Mouse (Mus musculus) heart, adult 2 months (tissue): ENCODE measurements at regions not wholly inside any gene's neighbourhood (a gene's known extent, or its start where the extent isn't known, plus 50 kb on each side); places are given as distances from the start of the nearest gene placed in this dataset.
"Not testable (repeated sequence)": the region's sequence is repeated elsewhere in the genome, so short reads cannot be mapped to it uniquely, and the experiment has no call there.

Experiments
- DNase-seq, 2 experiments: peaks; one replicate each; pipeline ENCODE4 v3.0.0; 2021
- H3K27ac ChIP-seq: fragments of 200-600 bp; 2 replicates; pipeline ENCODE4 v1.8.1; 2022
- H3K27me3 ChIP-seq: fragments of 200-500 bp; 2 replicates; pipeline ENCODE4 v1.6.1; 2012; ENCODE audit warnings: mild to moderate bottlenecking, low read length, inconsistent platforms, mixed read lengths; ENCODE audit not compliant: control insufficient read depth, insufficient read depth
- H3K36me3 ChIP-seq: fragments of 200-500 bp; 2 replicates; pipeline ENCODE4 v1.6.1; 2012; ENCODE audit warnings: low read length, inconsistent platforms; ENCODE audit not compliant: control insufficient read depth, insufficient read depth
- H3K4me1 ChIP-seq: fragments of 200-500 bp; 2 replicates; pipeline ENCODE4 v1.6.1; 2011; ENCODE audit warnings: low read length; ENCODE audit not compliant: control insufficient read depth, insufficient read depth
- H3K4me3 ChIP-seq: fragments of 200-600 bp; 2 replicates; pipeline ENCODE4 v1.8.1; 2022
- H3K79me2 ChIP-seq: fragments of 200-500 bp; replicated peaks from 2 replicates; pipeline ENCODE4 v1.6.1; 2012; ENCODE audit warnings: mild to moderate bottlenecking, inconsistent platforms, low read length, moderate library complexity, mixed read lengths; ENCODE audit not compliant: control insufficient read depth, insufficient read depth
- H3K9ac ChIP-seq: fragments of 200-500 bp; 2 replicates; pipeline ENCODE4 v1.6.1; 2012; ENCODE audit warnings: low read depth, mild to moderate bottlenecking, control low read depth, inconsistent platforms, low read length, mixed read lengths
- CTCF ChIP-seq: fragments of 200-600 bp; IDR thresholded peaks from 2 replicates; pipeline ENCODE4 v1.8.1; 2022; ENCODE audit warnings: antibody characterized with exemption, mild to moderate bottlenecking, moderate library complexity
- EP300 ChIP-seq: fragments of 200-500 bp; IDR thresholded peaks from 2 replicates; pipeline ENCODE4 v1.6.1; 2011; ENCODE audit warnings: low read depth, low read length, control low read depth; ENCODE audit not compliant: insufficient read depth
- POLR2A ChIP-seq: fragments of 200-500 bp; IDR thresholded peaks from 2 replicates; pipeline ENCODE4 v1.6.1; 2011; ENCODE audit warnings: mild to moderate bottlenecking, low read depth, low read length, control low read depth; ENCODE audit not compliant: insufficient read depth
- WGBS: fragments of 180-500 bp; shearing (Covaris S2); methylation state at CpG from one replicate; pipeline ENCODE4 v1.1.7; 2018; 5-methylcytosine and 5-hydroxymethylcytosine counted together
- intact Hi-C: fragments of 180-260 bp; cut with DNase I; formaldehyde crosslinking; loops from one replicate; pipeline ENCODE4 v1.15.1; 2025

- intact Hi-C loops: no loop called here
- no peak overlapping the region for H3K4me3 ChIP-seq
- no peaks in the 10 kb centered on the region for H3K36me3 ChIP-seq
- DNase-seq: no peak
- no peak overlapping the region for H3K27ac ChIP-seq
- H3K27me3 ChIP-seq: no peaks in the 10 kb centered on the region
- no peak for TF ChIP-seq EP300
- TF ChIP-seq CTCF: no peak
- TF ChIP-seq POLR2A: no peak
- whole genome bisulfite sequencing: 57% methylated on average over 6 of the region's 6 CpGs
- no peak overlapping the region for H3K9ac ChIP-seq
- no peaks in the 10 kb centered on the region for H3K79me2 ChIP-seq
- H3K4me1 ChIP-seq: no peaks in the 10 kb centered on the region
Measured at GRCm38 (mm10) chr13:20026612-20027011, 63.8 kb upstream of the Elmo1 start.

GRCm38 (mm10) chr13:20016454-20016853 is 73.9 kb upstream of the Elmo1 start:
- 89% methylated on average over 16 of the region's 16 CpGs for WGBS
- intact Hi-C loops, H3K4me3 ChIP-seq, H3K9ac ChIP-seq, H3K36me3 ChIP-seq, H3K27me3 ChIP-seq, DNase-seq, H3K4me1 ChIP-seq, H3K27ac ChIP-seq, H3K79me2 ChIP-seq: not testable (repeated sequence)

DNA sequence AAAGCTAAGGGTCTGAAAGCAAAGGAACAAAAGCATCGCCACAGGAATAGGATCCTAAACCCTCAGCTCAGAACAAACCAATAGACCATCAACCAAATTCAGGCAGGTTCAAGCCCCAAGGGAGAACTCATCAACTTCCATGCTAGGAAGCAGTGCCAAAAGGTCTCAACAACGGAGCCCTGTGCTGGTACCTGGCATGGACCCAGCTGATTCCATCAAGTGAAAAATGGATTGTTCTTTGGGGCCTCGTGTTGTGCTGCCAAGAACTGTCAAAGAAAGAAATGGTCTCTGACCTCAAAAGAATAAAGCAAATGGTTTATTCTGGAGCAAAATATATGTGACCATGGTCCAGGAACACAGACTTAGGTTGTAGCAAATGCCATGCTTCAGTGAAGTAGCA is 77.8 kb upstream of the Elmo1 start:
- no peak for DNase-seq
- WGBS: 30% methylated on average over 3 of the region's 3 CpGs
- Histone ChIP-seq H3K9ac (no peak overlapping the region), H3K4me1 (no peaks in the 10 kb centered on the region), H3K27me3 (no peaks in the 10 kb centered on the region), H3K27ac (no peak overlapping the region), H3K4me3 (no peak overlapping the region), H3K36me3 (no peaks in the 10 kb centered on the region), H3K79me2 (no peaks in the 10 kb centered on the region)
- intact Hi-C loops: no loop called here
- TF ChIP-seq POLR2A (no peak), CTCF (no peak), EP300 (no peak)

GRCm38 (mm10) chr13:20009164-20009563 is 81.2 kb upstream of the Elmo1 start:
- no peak overlapping the region for H3K9ac ChIP-seq
- no peak for DNase-seq
- no peak overlapping the region for H3K4me3 ChIP-seq
- WGBS: 57% methylated on average over 1 of the region's 1 CpGs
- intact Hi-C loops: no loop called here
- no peaks in the 10 kb centered on the region for H3K27me3 ChIP-seq
- no peaks in the 10 kb centered on the region for H3K4me1 ChIP-seq
- no peak for TF ChIP-seq CTCF
- no peaks in the 10 kb centered on the region for H3K79me2 ChIP-seq
- H3K36me3 ChIP-seq: no peaks in the 10 kb centered on the region
- no peak overlapping the region for H3K27ac ChIP-seq

- intact Hi-C loops: no loop called here
- no peak for DNase-seq
- Histone ChIP-seq H3K27ac (no peak overlapping the region), H3K4me1 (no peaks in the 10 kb centered on the region), H3K36me3 (no peaks in the 10 kb centered on the region), H3K4me3 (no peak overlapping the region), H3K79me2 (no peaks in the 10 kb centered on the region), H3K9ac (no peak overlapping the region), H3K27me3 (no peaks in the 10 kb centered on the region)
- 88% methylated on average over 2 of the region's 2 CpGs for WGBS
- TF ChIP-seq EP300 (no peak), CTCF (no peak), POLR2A (no peak)
Measured at GRCm38 (mm10) chr13:20007561-20007960, 82.8 kb upstream of the Elmo1 start.

DNA sequence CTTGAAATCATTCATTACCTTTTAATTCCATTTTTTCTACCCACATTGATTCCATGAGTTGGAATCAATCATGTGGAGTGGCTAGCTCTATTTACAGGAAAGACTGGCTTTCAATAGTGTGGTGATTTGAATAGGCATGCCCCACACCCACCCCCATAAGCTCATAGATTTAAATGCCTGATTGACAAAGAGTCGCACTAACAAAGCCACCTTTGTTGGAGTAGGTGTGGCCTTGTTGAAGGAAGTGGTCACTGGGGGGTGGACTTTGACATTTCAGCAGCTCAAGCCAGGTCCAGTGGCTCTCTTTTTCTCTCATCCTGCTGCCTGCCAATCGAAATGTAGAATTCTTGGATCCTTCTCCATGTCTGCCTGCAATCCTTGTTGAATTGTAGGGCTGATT is 92.8 kb upstream of the Elmo1 start:
- no peaks in the 10 kb centered on the region for H3K36me3 ChIP-seq
- H3K27ac ChIP-seq: no peak overlapping the region
- H3K4me1 ChIP-seq: no peaks in the 10 kb centered on the region
- no peaks in the 10 kb centered on the region for H3K79me2 ChIP-seq
- TF ChIP-seq CTCF (no peak), EP300 (no peak), POLR2A (no peak)
- WGBS: 68% methylated on average over 2 of the region's 2 CpGs
- H3K27me3 ChIP-seq: no peaks in the 10 kb centered on the region
- no peak for DNase-seq
- H3K4me3 ChIP-seq: no peak overlapping the region
- intact Hi-C loops: no loop called here
- H3K9ac ChIP-seq: no peak overlapping the region

GRCm38 (mm10) chr13:19975621-19976020 is 114.8 kb upstream of the Elmo1 start:
- H3K4me3 ChIP-seq: no peak overlapping the region
- no peaks in the 10 kb centered on the region for H3K36me3 ChIP-seq
- no peak overlapping the region for H3K27ac ChIP-seq
- no peaks in the 10 kb centered on the region for H3K79me2 ChIP-seq
- no peak overlapping the region for H3K9ac ChIP-seq
- TF ChIP-seq POLR2A (no peak), CTCF (no peak), EP300 (no peak)
- intact Hi-C loops: no loop called here
- no peaks in the 10 kb centered on the region for H3K27me3 ChIP-seq
- DNase-seq: no peak
- H3K4me1 ChIP-seq: no peaks in the 10 kb centered on the region
